Mouse (Mus musculus) heart, adult 2 months (tissue): Measurements from ENCODE around the gene Lgmn. TPM values are rescaled to one million over a fixed set of nuclear protein-coding genes. Genes with fewer than 3 reads are reported as not detected.

Source experiments
- DNase-seq, 2 experiments: peaks; one replicate each; pipeline ENCODE4 v3.0.0; 2021
- H3K27ac ChIP-seq: fragments of 200-600 bp; 2 replicates; pipeline ENCODE4 v1.8.1; 2022
- H3K27me3 ChIP-seq: fragments of 200-500 bp; 2 replicates; pipeline ENCODE4 v1.6.1; 2012; ENCODE audit warnings: mild to moderate bottlenecking, low read length, inconsistent platforms, mixed read lengths; ENCODE audit not compliant: control insufficient read depth, insufficient read depth
- H3K36me3 ChIP-seq: fragments of 200-500 bp; 2 replicates; pipeline ENCODE4 v1.6.1; 2012; ENCODE audit warnings: low read length, inconsistent platforms; ENCODE audit not compliant: control insufficient read depth, insufficient read depth
- H3K4me1 ChIP-seq: fragments of 200-500 bp; 2 replicates; pipeline ENCODE4 v1.6.1; 2011; ENCODE audit warnings: low read length; ENCODE audit not compliant: control insufficient read depth, insufficient read depth
- H3K4me3 ChIP-seq: fragments of 200-600 bp; 2 replicates; pipeline ENCODE4 v1.8.1; 2022
- H3K79me2 ChIP-seq: fragments of 200-500 bp; replicated peaks from 2 replicates; pipeline ENCODE4 v1.6.1; 2012; ENCODE audit warnings: mild to moderate bottlenecking, inconsistent platforms, low read length, moderate library complexity, mixed read lengths; ENCODE audit not compliant: control insufficient read depth, insufficient read depth
- H3K9ac ChIP-seq: fragments of 200-500 bp; 2 replicates; pipeline ENCODE4 v1.6.1; 2012; ENCODE audit warnings: low read depth, mild to moderate bottlenecking, control low read depth, inconsistent platforms, low read length, mixed read lengths
- CTCF ChIP-seq: fragments of 200-600 bp; IDR thresholded peaks from 2 replicates; pipeline ENCODE4 v1.8.1; 2022; ENCODE audit warnings: antibody characterized with exemption, mild to moderate bottlenecking, moderate library complexity
- EP300 ChIP-seq: fragments of 200-500 bp; IDR thresholded peaks from 2 replicates; pipeline ENCODE4 v1.6.1; 2011; ENCODE audit warnings: low read depth, low read length, control low read depth; ENCODE audit not compliant: insufficient read depth
- POLR2A ChIP-seq: fragments of 200-500 bp; IDR thresholded peaks from 2 replicates; pipeline ENCODE4 v1.6.1; 2011; ENCODE audit warnings: mild to moderate bottlenecking, low read depth, low read length, control low read depth; ENCODE audit not compliant: insufficient read depth
- WGBS: fragments of 180-500 bp; shearing (Covaris S2); methylation state at CpG from one replicate; pipeline ENCODE4 v1.1.7; 2018; 5-methylcytosine and 5-hydroxymethylcytosine counted together
- intact Hi-C: fragments of 180-260 bp; cut with DNase I; formaldehyde crosslinking; loops from one replicate; pipeline ENCODE4 v1.15.1; 2025
- polyA plus RNA-seq: library from polyadenylated mRNA; depleted of rRNA; stranded (reverse); fragments of >200 nt; gene quantifications from 2 replicates; pipeline ENCODE4 v1.2.3, GENCODE M21; 2012
- total RNA-seq, 2 experiments: library from RNA; stranded (reverse); gene quantifications; 2 replicates each; pipeline ENCODE4 v1.2.3; 2021

The Lgmn gene
- total and polyA plus RNA-seq, 3 experiments = 59.9 to 78.2 (median 63.5) TPM

- H3K9ac ChIP-seq = no peak overlapping the region
- H3K27ac ChIP-seq = no peak overlapping the region
- H3K36me3 ChIP-seq = peaks cover 4% of the 10 kb centered on the region
- H3K4me3 ChIP-seq = no peak overlapping the region
- peaks cover 2% of the 10 kb centered on the region; the same call in 1 of the 2 replicates for H3K79me2 ChIP-seq
- H3K4me1 ChIP-seq = peaks cover 3% of the 10 kb centered on the region; the same call in 1 of the 2 replicates
- 92% methylated on average over 1 of the region's 1 CpGs for WGBS
- H3K27me3 ChIP-seq = no peaks in the 10 kb centered on the region
- intact Hi-C loops = loop anchor here (5.0 to 10.0 kb wide), 2 partner anchors 213 to 491 kb away; partner anchors contain the start of gene Cpsf2
- no peak for DNase-seq
- TF ChIP-seq EP300 (no peak), POLR2A (no peak), CTCF (no peak)
Measured at GRCm38 (mm10) chr12:102468136-102468535, 28.5 kb upstream of the Lgmn start.

DNA sequence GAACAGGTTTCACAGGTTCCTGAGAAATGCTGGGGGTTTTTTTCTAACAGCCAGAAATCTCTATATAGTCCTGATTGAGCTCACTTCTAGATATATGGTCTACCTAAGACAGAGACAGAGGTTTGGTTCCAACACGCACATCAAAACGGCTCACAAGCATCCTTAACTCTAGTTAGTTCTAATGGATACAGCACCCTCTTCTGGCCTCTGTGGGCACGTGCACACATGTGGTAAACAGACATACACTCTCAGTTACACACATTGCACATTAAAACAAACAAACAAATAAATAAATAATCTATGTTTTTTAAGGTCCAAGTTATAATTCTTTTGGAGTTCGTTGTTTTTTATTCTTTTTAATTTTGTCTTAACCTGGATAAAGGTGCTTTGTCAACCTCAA is 25.0 kb upstream of the Lgmn start:
- no peak for DNase-seq
- H3K27ac ChIP-seq = no peak overlapping the region
- 71% methylated on average over 4 of the region's 4 CpGs for WGBS
- intact Hi-C loops = loop anchor here (5.0 to 10.0 kb wide), 3 partner anchors 210 to 487 kb away; partner anchors contain the start of gene Cpsf2
- no peaks in the 10 kb centered on the region for H3K27me3 ChIP-seq
- no peaks in the 10 kb centered on the region for H3K79me2 ChIP-seq
- H3K9ac ChIP-seq = no peak overlapping the region
- no peaks in the 10 kb centered on the region for H3K36me3 ChIP-seq
- TF ChIP-seq EP300 (no peak), CTCF (peak; percentile 42), POLR2A (no peak)
- no peak overlapping the region for H3K4me3 ChIP-seq
- H3K4me1 ChIP-seq = no peaks in the 10 kb centered on the region; the same call in 1 of the 2 replicates

DNA sequence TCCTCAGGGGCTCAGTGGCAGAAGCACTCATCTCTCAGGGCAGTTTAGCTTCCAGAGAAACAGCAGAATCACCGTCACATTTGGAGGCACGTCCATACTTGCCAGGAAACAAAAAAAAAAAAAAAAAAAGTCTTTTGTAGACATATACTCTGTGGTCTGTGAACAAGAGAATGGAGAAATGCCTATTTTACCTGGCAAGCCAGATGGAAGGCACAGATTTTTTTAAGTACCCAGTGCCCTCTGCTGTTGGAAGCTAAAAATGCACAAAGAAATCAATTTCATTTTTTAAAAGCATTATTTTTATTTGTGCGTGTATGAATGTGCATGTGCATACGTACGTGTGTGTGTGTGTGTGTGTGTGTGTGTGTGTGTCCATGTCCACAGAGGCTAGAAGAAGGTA is 21.6 kb upstream of the Lgmn start:
- whole genome bisulfite sequencing = 44% methylated on average over 5 of the region's 5 CpGs
- Histone ChIP-seq H3K27ac (no peak overlapping the region), H3K4me1 (no peaks in the 10 kb centered on the region; the same call in 1 of the 2 replicates), H3K4me3 (no peak overlapping the region), H3K27me3 (no peaks in the 10 kb centered on the region), H3K9ac (no peak overlapping the region), H3K36me3 (no peaks in the 10 kb centered on the region), H3K79me2 (no peaks in the 10 kb centered on the region)
- TF ChIP-seq EP300 = no peak
- TF ChIP-seq CTCF = peak; percentile 70
- DNase-seq = no peak
- intact Hi-C loops = loop anchor here (1.0 to 10.0 kb wide), 4 partner anchors 69 to 474 kb away; no protein-coding TSS in a partner anchor

- H3K27me3 ChIP-seq = no peaks in the 10 kb centered on the region
- H3K4me3 ChIP-seq = no peak overlapping the region
- H3K27ac ChIP-seq = no peak overlapping the region
- 73% methylated on average over 5 of the region's 5 CpGs for WGBS
- no peaks in the 10 kb centered on the region for H3K36me3 ChIP-seq
- intact Hi-C loops = loop anchor here (5.0 to 10.0 kb wide), 2 partner anchors 205 to 473 kb away; no protein-coding TSS in a partner anchor
- no peak overlapping the region for H3K9ac ChIP-seq
- no peaks in the 10 kb centered on the region; the same call in 1 of the 2 replicates for H3K4me1 ChIP-seq
- H3K79me2 ChIP-seq = no peaks in the 10 kb centered on the region
- TF ChIP-seq POLR2A = no peak
- no peak for TF ChIP-seq EP300
- no peak for TF ChIP-seq CTCF
- DNase-seq = no peak
Measured at GRCm38 (mm10) chr12:102460014-102460413, 20.4 kb upstream of the Lgmn start.

GRCm38 (mm10) chr12:102456467-102457193 is 17.0 kb upstream of the Lgmn start:
- no peak for DNase-seq
- WGBS = 45% methylated on average over 7 of the region's 7 CpGs
- intact Hi-C loops = no loop called here
- peaks cover 2% of the 10 kb centered on the region for H3K4me1 ChIP-seq
- no peak overlapping the region for H3K9ac ChIP-seq
- H3K79me2 ChIP-seq = no peaks in the 10 kb centered on the region
- H3K4me3 ChIP-seq = no peak overlapping the region
- H3K27ac ChIP-seq = no peak overlapping the region
- no peaks in the 10 kb centered on the region for H3K36me3 ChIP-seq
- TF ChIP-seq POLR2A (no peak), EP300 (no peak), CTCF (no peak)
- H3K27me3 ChIP-seq = no peaks in the 10 kb centered on the region

DNA sequence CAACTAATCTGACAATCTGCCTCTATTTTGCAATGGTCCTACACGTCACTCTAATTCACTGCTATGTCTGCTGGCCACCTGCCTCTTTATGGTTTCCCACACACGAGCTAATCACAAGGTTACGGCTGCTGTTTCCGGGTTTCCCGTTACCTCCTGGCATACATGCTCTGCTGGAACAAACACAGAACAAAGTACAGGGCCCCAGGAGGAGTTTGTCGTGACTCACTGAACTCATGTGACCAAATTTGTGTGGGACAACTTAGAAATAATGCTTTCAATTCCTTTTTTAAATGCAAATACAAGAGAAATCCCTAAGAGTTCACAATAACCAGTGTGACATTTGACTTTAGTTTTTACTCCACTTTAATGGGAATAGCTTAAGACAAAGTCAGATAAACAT is 14.0 kb upstream of the Lgmn start:
- Histone ChIP-seq H3K4me1 (peaks cover 8% of the 10 kb centered on the region), H3K27ac (peak overlapping the region; percentile 47), H3K79me2 (no peaks in the 10 kb centered on the region), H3K4me3 (no peak overlapping the region), H3K27me3 (no peaks in the 10 kb centered on the region), H3K9ac (no peak overlapping the region), H3K36me3 (no peaks in the 10 kb centered on the region)
- 19% methylated on average over 6 of the region's 6 CpGs for WGBS
- intact Hi-C loops = loop anchor here (5.0 kb wide), 1 partner anchor 36 kb away; no protein-coding TSS in a partner anchor
- peak in 1 of 2 experiments; percentile 65 for DNase-seq
- TF ChIP-seq CTCF = no peak
- no peak for TF ChIP-seq POLR2A
- TF ChIP-seq EP300 = no peak
